Mouse (Mus musculus) ES-E14 (cell line): ENCODE data around the gene 5031439G07Rik.

ENCODE experiments used
- HCFC1 ChIP-seq: IDR thresholded peaks from 2 replicates; pipeline ENCODE4 v1.6.1; 2012; ENCODE audit warnings: low read length, inconsistent platforms, borderline replicate concordance; ENCODE audit not compliant: insufficient read depth
- ZC3H11A ChIP-seq: IDR thresholded peaks from 2 replicates; pipeline ENCODE4 v1.6.1; 2012; ENCODE audit warnings: low read depth, mild to moderate bottlenecking, inconsistent platforms, low read length, borderline replicate concordance

- TF ChIP-seq HCFC1 (no peak), ZC3H11A (no peak)
These were observed 24.3 kb upstream of the 5031439G07Rik start for GRCm38 (mm10) chr15:85012662-85013054.
